Mouse (Mus musculus): ENCODE measurements around the gene Atrnl1. TPM values are rescaled to one million over a fixed set of nuclear protein-coding genes. Genes with fewer than 3 reads are reported as not detected.

The Atrnl1 gene
- polyA plus RNA-seq, 1 experiment from 2014 or later, result 8.1 TPM

GRCm38 (mm10) chr19:58060199-58060853 is 449.5 kb downstream of the Atrnl1 start:
- H3K4me2 ChIP-seq (ENCODE audit: low read length), result no peak overlapping the region
- H3K4me1 ChIP-seq (replicated peaks; ENCODE audit: insufficient read depth, low read length), result 0 out of 2 replicates have a peak, but pooled peaks cover 9% of the 10 kb centered on the region
- no peaks in the 10 kb centered on the region for H3K36me3 ChIP-seq (ENCODE audit: insufficient read depth, low read length)
- no peak for TF ChIP-seq CTCF (IDR thresholded peaks at IDR 0.05; ENCODE audit: low read depth)
- H3K27ac ChIP-seq, result no peak overlapping the region
- WGBS, result 46% methylated on average over 12 of the region's 12 CpGs
- no peak overlapping the region for H3K4me3 ChIP-seq (replicated peaks; ENCODE audit: low read depth, low read length)
- DNase-seq (ENCODE audit: low spot score) (no peak), ATAC-seq (replicated peaks; ENCODE audit: low FRiP score, low read depth) (no peak)
- no peaks in the 10 kb centered on the region for H3K9me3 ChIP-seq (replicated peaks; ENCODE audit: low read length)
- no peak overlapping the region for H3K9ac ChIP-seq (ENCODE audit: low read depth, low read length)
- no peaks in the 10 kb centered on the region for H3K27me3 ChIP-seq (ENCODE audit: insufficient read depth, low read length)

- no peak for ATAC-seq (replicated peaks; ENCODE audit: low FRiP score, low read depth)
- 0 out of 2 replicates have a peak, but pooled peaks cover 9% of the 10 kb centered on the region for H3K4me1 ChIP-seq (replicated peaks; ENCODE audit: insufficient read depth, low read length)
- no peak overlapping the region for H3K4me3 ChIP-seq (replicated peaks; ENCODE audit: low read depth, low read length)
- DNase-seq (ENCODE audit: low spot score), result peak; percentile 60
- no peak overlapping the region for H3K4me2 ChIP-seq (ENCODE audit: low read length)
- no peaks in the 10 kb centered on the region for H3K36me3 ChIP-seq (ENCODE audit: insufficient read depth, low read length)
- no peak for TF ChIP-seq CTCF (IDR thresholded peaks at IDR 0.05; ENCODE audit: low read depth)
- no peaks in the 10 kb centered on the region for H3K27me3 ChIP-seq (ENCODE audit: insufficient read depth, low read length)
- H3K27ac ChIP-seq, result no peak overlapping the region
- no peaks in the 10 kb centered on the region for H3K9me3 ChIP-seq (replicated peaks; ENCODE audit: low read length)
- 29% methylated on average over 15 of the region's 15 CpGs for WGBS
- no peak overlapping the region for H3K9ac ChIP-seq (ENCODE audit: low read depth, low read length)
Observed at GRCm38 (mm10) chr19:58060854-58061358, 450.1 kb downstream of the Atrnl1 start.

DNA sequence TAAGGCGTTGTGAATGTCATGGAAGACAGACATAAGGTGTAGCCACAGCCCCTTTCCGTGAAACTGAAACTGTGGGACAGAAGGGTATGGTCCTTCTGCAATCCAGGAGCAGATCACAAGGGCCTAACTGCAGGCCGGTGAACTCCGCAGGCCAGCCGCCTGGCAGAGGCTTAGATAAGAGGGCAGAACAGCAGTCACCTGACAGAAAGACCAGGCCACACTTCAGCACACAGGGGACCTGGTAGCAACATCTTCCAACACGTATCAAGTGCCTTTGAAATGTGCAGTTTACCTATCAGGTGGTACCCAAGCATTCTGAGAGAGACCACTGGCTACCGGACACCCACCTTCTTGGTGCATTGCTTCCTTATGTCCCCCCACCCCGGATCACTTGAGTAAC is 451.1 kb downstream of the Atrnl1 start:
- Histone ChIP-seq H3K9me3 (replicated peaks; ENCODE audit: low read length) (no peaks in the 10 kb centered on the region), H3K4me2 (ENCODE audit: low read length) (no peak overlapping the region), H3K27ac (no peak overlapping the region), H3K4me3 (replicated peaks; ENCODE audit: low read depth, low read length) (no peak overlapping the region), H3K4me1 (replicated peaks; ENCODE audit: insufficient read depth, low read length) (0 out of 2 replicates have a peak, but pooled peaks cover 9% of the 10 kb centered on the region), H3K36me3 (ENCODE audit: insufficient read depth, low read length) (no peaks in the 10 kb centered on the region), H3K9ac (ENCODE audit: low read depth, low read length) (no peak overlapping the region), H3K27me3 (ENCODE audit: insufficient read depth, low read length) (no peaks in the 10 kb centered on the region)
- ATAC-seq (replicated peaks; ENCODE audit: low FRiP score, low read depth) (no peak), DNase-seq (ENCODE audit: low spot score) (no peak)
- WGBS, result 84% methylated on average over 8 of the region's 8 CpGs
- TF ChIP-seq CTCF (IDR thresholded peaks at IDR 0.05; ENCODE audit: low read depth), result no peak

- 29% methylated on average over 6 of the region's 6 CpGs for WGBS
- DNase-seq (ENCODE audit: low spot score) (peak; percentile 67), ATAC-seq (replicated peaks; ENCODE audit: low FRiP score, low read depth) (no peak)
- Histone ChIP-seq H3K27ac (no peak overlapping the region), H3K27me3 (ENCODE audit: insufficient read depth, low read length) (no peaks in the 10 kb centered on the region), H3K4me1 (replicated peaks; ENCODE audit: insufficient read depth, low read length) (0 out of 2 replicates have a peak, but pooled peaks cover 9% of the 10 kb centered on the region), H3K36me3 (ENCODE audit: insufficient read depth, low read length) (no peaks in the 10 kb centered on the region), H3K9me3 (replicated peaks; ENCODE audit: low read length) (no peaks in the 10 kb centered on the region), H3K4me3 (replicated peaks; ENCODE audit: low read depth, low read length) (no peak overlapping the region), H3K4me2 (ENCODE audit: low read length) (no peak overlapping the region), H3K9ac (ENCODE audit: low read depth, low read length) (no peak overlapping the region)
- no peak for TF ChIP-seq CTCF (IDR thresholded peaks at IDR 0.05; ENCODE audit: low read depth)
Observed at GRCm38 (mm10) chr19:58063541-58063940, 452.7 kb downstream of the Atrnl1 start.

- TF ChIP-seq CTCF (IDR thresholded peaks at IDR 0.05; ENCODE audit: low read depth), result no peak
- Histone ChIP-seq H3K9ac (ENCODE audit: low read depth, low read length) (no peak overlapping the region), H3K27me3 (ENCODE audit: insufficient read depth, low read length) (no peaks in the 10 kb centered on the region), H3K4me1 (replicated peaks; ENCODE audit: insufficient read depth, low read length) (0 out of 2 replicates have a peak, but pooled peaks cover 9% of the 10 kb centered on the region), H3K4me2 (ENCODE audit: low read length) (no peak overlapping the region), H3K4me3 (replicated peaks; ENCODE audit: low read depth, low read length) (no peak overlapping the region), H3K9me3 (replicated peaks; ENCODE audit: low read length) (no peaks in the 10 kb centered on the region), H3K27ac (no peak overlapping the region), H3K36me3 (ENCODE audit: insufficient read depth, low read length) (no peaks in the 10 kb centered on the region)
- peak; percentile 69 for DNase-seq (ENCODE audit: low spot score)
- ATAC-seq (replicated peaks; ENCODE audit: low FRiP score, low read depth), result no peak
- WGBS, result 34% methylated on average over 16 of the region's 16 CpGs
Observed at GRCm38 (mm10) chr19:58064116-58065000, 453.5 kb downstream of the Atrnl1 start.

DNA sequence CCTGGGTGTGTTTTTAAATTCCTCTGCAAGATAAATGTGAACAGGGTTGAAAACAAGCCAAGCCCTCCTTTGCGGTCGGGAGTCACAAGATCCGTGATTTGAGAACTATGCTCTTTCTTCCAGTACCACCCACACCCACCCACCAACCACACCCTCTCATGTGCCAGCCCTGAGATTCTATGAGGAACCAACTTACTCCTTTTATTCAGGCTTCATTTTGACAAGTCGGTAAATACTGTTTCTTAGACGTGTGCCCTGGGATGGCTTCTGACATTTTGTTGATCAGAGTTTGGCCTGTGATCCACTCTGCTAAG is 454.1 kb downstream of the Atrnl1 start:
- no peaks in the 10 kb centered on the region for H3K36me3 ChIP-seq (ENCODE audit: insufficient read depth, low read length)
- no peak overlapping the region for H3K4me2 ChIP-seq (ENCODE audit: low read length)
- WGBS, result 66% methylated on average over 5 of the region's 5 CpGs
- H3K27ac ChIP-seq, result no peak overlapping the region
- no peaks in the 10 kb centered on the region for H3K9me3 ChIP-seq (replicated peaks; ENCODE audit: low read length)
- 0 out of 2 replicates have a peak, but pooled peaks cover 9% of the 10 kb centered on the region for H3K4me1 ChIP-seq (replicated peaks; ENCODE audit: insufficient read depth, low read length)
- no peak overlapping the region for H3K4me3 ChIP-seq (replicated peaks; ENCODE audit: low read depth, low read length)
- ATAC-seq (replicated peaks; ENCODE audit: low FRiP score, low read depth), result no peak
- H3K9ac ChIP-seq (ENCODE audit: low read depth, low read length), result no peak overlapping the region
- no peak for TF ChIP-seq CTCF (IDR thresholded peaks at IDR 0.05; ENCODE audit: low read depth)
- no peak for DNase-seq (ENCODE audit: low spot score)
- no peaks in the 10 kb centered on the region for H3K27me3 ChIP-seq (ENCODE audit: insufficient read depth, low read length)
